Mouse (Mus musculus) heart, postnatal 4 days (tissue): ENCODE measurements around the gene A230050P20Rik. TPM values are rescaled to one million over a fixed set of nuclear protein-coding genes. Genes with fewer than 3 reads are reported as not detected.

Experiments
- DNase-seq: peaks from one replicate; pipeline ENCODE4 v3.0.0; 2021
- total RNA-seq, 2 experiments: library from RNA; stranded (reverse); gene quantifications; 2 replicates each; pipeline ENCODE4 v1.2.3; 2021

A230050P20Rik gene
- total RNA-seq, 2 experiments from 2014 or later, result 6.4 to 7.2 TPM

GRCm38 (mm10) chr9:20875021-20875790 is 6.8 kb downstream of the A230050P20Rik start:
- no peak for DNase-seq

GRCm38 (mm10) chr9:20876318-20877117 is 8.1 kb downstream of the A230050P20Rik start:
- no peak for DNase-seq

- no peak for DNase-seq
These were observed 8.9 kb downstream of the A230050P20Rik start for GRCm38 (mm10) chr9:20877118-20878040.

GRCm38 (mm10) chr9:20878041-20878709 is 9.7 kb downstream of the A230050P20Rik start:
- DNase-seq, result peak; percentile 100

GRCm38 (mm10) chr9:20878710-20879065 is 10.2 kb downstream of the A230050P20Rik start:
- no peak for DNase-seq

- no peak for DNase-seq
These were observed 10.8 kb downstream of the A230050P20Rik start, which contains the start of gene Angptl6 for GRCm38 (mm10) chr9:20879097-20879792. Gene Angptl6, minus strand, starts transcription at chr9:20879727.

GRCm38 (mm10) chr9:20886563-20886962 is 18.1 kb downstream of the A230050P20Rik start:
- DNase-seq, result no peak

GRCm38 (mm10) chr9:20887191-20887590 is 18.7 kb downstream of the A230050P20Rik start:
- DNase-seq, result no peak

- DNase-seq, result peak; percentile 95
These were observed 19.4 kb downstream of the A230050P20Rik start, which contains the start of gene Ppan for GRCm38 (mm10) chr9:20887704-20888385. Gene Ppan, plus strand, starts transcription at chr9:20888175.

GRCm38 (mm10) chr9:20888386-20888765 is 19.9 kb downstream of the A230050P20Rik start:
- no peak for DNase-seq

- DNase-seq, result no peak
These were observed 21.0 kb downstream of the A230050P20Rik start for GRCm38 (mm10) chr9:20889185-20890141.

GRCm38 (mm10) chr9:20890411-20890810 is 22.0 kb downstream of the A230050P20Rik start:
- no peak for DNase-seq

GRCm38 (mm10) chr9:20891339-20892103 is 23.1 kb downstream of the A230050P20Rik start:
- no peak for DNase-seq

- DNase-seq, result no peak
These were observed 23.7 kb downstream of the A230050P20Rik start for GRCm38 (mm10) chr9:20892104-20892653.

GRCm38 (mm10) chr9:20893069-20893468 is 24.6 kb downstream of the A230050P20Rik start:
- DNase-seq, result no peak

GRCm38 (mm10) chr9:20893590-20894343 is 25.3 kb downstream of the A230050P20Rik start:
- no peak for DNase-seq

- DNase-seq, result no peak
These were observed 26.2 kb downstream of the A230050P20Rik start for GRCm38 (mm10) chr9:20894629-20895028.
